Mouse (Mus musculus): ENCODE results near the gene Chrd. TPM values are rescaled to one million over a fixed set of nuclear protein-coding genes. Genes with fewer than 3 reads are reported as not detected.

Gene Chrd
- polyA plus RNA-seq, 1 experiment from 2014 or later = 0.70 TPM

DNA sequence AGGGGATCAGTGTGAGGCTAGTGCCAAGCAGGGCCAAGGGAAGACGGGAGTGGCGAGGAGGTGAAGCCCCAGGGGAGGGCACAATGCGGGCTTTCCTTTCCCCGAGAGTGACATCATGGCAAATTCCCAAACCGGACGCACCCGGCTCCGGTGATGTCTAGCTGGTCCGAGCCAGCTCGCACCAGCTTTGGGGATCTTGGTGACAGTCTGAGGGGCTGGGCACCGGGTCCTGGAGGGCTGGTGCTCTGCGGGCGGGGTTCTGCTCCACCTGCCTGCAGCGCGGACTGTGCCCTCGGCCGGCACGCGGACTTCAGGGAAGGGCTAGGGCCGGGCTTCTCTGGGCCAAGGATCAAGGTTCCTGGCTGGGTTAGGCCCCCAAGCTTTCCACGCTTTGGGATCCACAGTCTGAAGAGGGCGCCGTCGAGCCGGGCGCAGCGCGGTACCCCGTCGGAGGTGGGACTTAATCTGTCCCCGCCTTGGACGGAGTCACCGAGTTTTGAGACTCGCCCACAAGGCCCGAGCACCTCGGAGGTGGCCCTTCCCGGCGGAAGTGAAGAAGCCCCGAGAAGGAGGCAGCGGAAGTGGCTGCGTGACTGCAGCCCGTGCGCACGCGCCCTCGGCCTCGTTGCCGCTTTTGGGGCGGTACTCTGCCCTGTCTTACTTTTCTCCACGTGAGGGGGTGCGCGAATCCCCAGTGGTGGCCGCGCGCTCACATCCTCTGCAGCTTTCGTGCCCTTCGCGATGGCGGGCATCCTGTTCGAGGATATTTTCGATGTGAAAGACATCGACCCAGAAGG lies 15.5 kb upstream of the Chrd start, which contains the start of the genes Polr2h and Clcn2:
Polr2h (plus strand) TSS at position 485 of the 797 bp plus-strand sequence.
Clcn2 (minus strand) TSS at position 566 of the 797 bp plus-strand sequence.
- Histone ChIP-seq H3K4me3 (ENCODE audit: control insufficient read depth in 1 of 2, insufficient read depth in 1 of 2, low read depth in 1 of 2, low read length in 2 of 2) (peak within 1 kb of the TSS; percentile 63 to 64), H3K9ac (ENCODE audit: low read length) (peak within 1 kb of the TSS; percentile 81), H3K36me3 (ENCODE audit: control insufficient read depth, insufficient read depth, low read length) (peaks cover 23% of the 10 kb centered on the region), H3K4me2 (ENCODE audit: low read length) (peak within 1 kb of the TSS; percentile 96), H3K27ac (replicated peaks in 1 of 2; ENCODE audit: control insufficient read depth in 1 of 2, insufficient read depth in 1 of 2, low read depth in 2 of 2, low read length in 2 of 2) (peak within 1 kb of the TSS; percentile 93 to 95), H3K27me3 (ENCODE audit: control insufficient read depth, insufficient read depth, low read length) (no peaks in the 10 kb centered on the region), H3K9me3 (ENCODE audit: control insufficient read depth, low read length) (no peaks in the 10 kb centered on the region), H3K4me1 (ENCODE audit: control insufficient read depth in 2 of 2, insufficient read depth in 2 of 2, low read length in 2 of 2) (peaks cover 17 to 27% of the 10 kb centered on the region in 2 experiments)
- under 1% methylated on average over 62 of the region's 62 CpGs for WGBS
- peak; percentile 75 for ATAC-seq (ENCODE audit: insufficient number of reproducible peaks, insufficient read depth, low FRiP score, low read depth)

DNA sequence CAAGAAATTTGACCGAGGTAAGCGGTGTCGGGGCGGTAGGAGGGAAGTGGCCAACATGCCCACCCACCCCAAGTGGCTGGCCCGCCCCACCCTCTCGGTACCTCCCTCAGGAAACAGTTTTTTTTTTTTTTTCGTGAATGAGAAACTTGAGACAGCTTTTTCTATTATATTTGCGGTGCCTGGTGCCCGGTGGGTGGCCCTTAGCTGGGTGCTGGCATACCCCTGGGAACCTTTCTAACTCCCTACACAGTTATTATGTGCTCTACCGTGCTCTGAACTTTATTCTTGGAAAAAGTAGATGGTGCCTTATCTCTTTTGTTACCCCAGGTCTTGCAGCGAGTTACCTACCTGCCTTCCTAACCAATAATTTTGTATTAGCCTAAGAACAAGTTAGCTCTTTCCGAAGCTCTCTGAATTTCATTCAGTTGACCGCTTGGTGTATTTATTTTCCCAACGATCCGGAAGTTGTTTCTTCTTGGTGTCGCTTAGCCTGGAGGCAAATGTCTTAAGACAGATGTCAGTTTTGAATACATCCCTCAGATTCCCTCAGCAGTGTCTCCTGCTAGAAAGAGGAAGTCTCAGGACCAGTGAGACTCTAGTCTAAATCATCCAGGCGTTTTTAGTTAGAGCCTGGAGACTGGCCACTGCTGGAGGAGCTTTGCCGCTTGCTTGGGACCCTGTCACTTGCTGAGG lies 14.8 kb upstream of the Chrd start:
- peak overlapping the region; percentile 96 for H3K4me2 ChIP-seq (ENCODE audit: low read length)
- peaks cover 17 to 27% of the 10 kb centered on the region in 2 experiments for H3K4me1 ChIP-seq (ENCODE audit: control insufficient read depth in 2 of 2, insufficient read depth in 2 of 2, low read length in 2 of 2)
- peak overlapping the region; percentile 81 for H3K9ac ChIP-seq (ENCODE audit: low read length)
- peaks cover 25% of the 10 kb centered on the region for H3K36me3 ChIP-seq (ENCODE audit: control insufficient read depth, insufficient read depth, low read length)
- peak overlapping the region; percentile 93 to 95 for H3K27ac ChIP-seq (replicated peaks in 1 of 2; ENCODE audit: control insufficient read depth in 1 of 2, insufficient read depth in 1 of 2, low read depth in 2 of 2, low read length in 2 of 2)
- no peak; the same call in 1 of the 2 replicates for ATAC-seq (ENCODE audit: insufficient number of reproducible peaks, insufficient read depth, low FRiP score, low read depth)
- 4% methylated on average over 18 of the region's 18 CpGs for WGBS
- H3K9me3 ChIP-seq (ENCODE audit: control insufficient read depth, low read length) = no peaks in the 10 kb centered on the region
- peak overlapping the region; percentile 63 to 64 for H3K4me3 ChIP-seq (ENCODE audit: control insufficient read depth in 1 of 2, insufficient read depth in 1 of 2, low read depth in 1 of 2, low read length in 2 of 2)
- no peaks in the 10 kb centered on the region for H3K27me3 ChIP-seq (ENCODE audit: control insufficient read depth, insufficient read depth, low read length)

DNA sequence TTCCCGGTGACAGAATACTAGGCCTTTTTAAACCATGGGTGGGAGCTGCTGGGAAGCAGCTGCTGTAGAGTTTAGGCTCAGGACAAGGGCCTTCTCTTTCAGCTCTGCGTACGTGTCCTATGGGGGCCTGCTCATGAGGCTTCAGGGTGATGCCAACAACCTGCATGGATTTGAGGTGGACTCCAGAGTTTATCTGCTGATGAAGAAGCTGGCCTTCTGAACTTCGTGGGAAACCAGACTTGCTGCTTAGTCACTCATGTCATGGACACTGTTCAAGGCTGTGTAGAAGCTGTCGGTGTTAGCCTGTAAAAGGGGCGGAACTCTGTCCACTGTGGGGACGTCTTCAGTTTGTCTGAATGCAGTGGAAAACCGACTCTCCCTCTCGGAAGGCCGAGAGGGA lies 11.1 kb upstream of the Chrd start:
- WGBS = 79% methylated on average over 10 of the region's 10 CpGs
- no peak overlapping the region for H3K27ac ChIP-seq (replicated peaks in 1 of 2; ENCODE audit: control insufficient read depth in 1 of 2, insufficient read depth in 1 of 2, low read depth in 2 of 2, low read length in 2 of 2)
- H3K4me1 ChIP-seq (ENCODE audit: control insufficient read depth in 2 of 2, insufficient read depth in 2 of 2, low read length in 2 of 2) = peaks cover 6 to 9% of the 10 kb centered on the region in 2 experiments; a peak in 3 of 4 replicates
- H3K4me2 ChIP-seq (ENCODE audit: low read length) = no peak overlapping the region
- ATAC-seq (ENCODE audit: insufficient number of reproducible peaks, insufficient read depth, low FRiP score, low read depth) = no peak
- H3K27me3 ChIP-seq (ENCODE audit: control insufficient read depth, insufficient read depth, low read length) = no peaks in the 10 kb centered on the region
- H3K4me3 ChIP-seq (ENCODE audit: control insufficient read depth in 1 of 2, insufficient read depth in 1 of 2, low read depth in 1 of 2, low read length in 2 of 2) = no peak overlapping the region
- no peaks in the 10 kb centered on the region for H3K9me3 ChIP-seq (ENCODE audit: control insufficient read depth, low read length)
- peaks cover 25% of the 10 kb centered on the region for H3K36me3 ChIP-seq (ENCODE audit: control insufficient read depth, insufficient read depth, low read length)
- no peak overlapping the region for H3K9ac ChIP-seq (ENCODE audit: low read length)

DNA sequence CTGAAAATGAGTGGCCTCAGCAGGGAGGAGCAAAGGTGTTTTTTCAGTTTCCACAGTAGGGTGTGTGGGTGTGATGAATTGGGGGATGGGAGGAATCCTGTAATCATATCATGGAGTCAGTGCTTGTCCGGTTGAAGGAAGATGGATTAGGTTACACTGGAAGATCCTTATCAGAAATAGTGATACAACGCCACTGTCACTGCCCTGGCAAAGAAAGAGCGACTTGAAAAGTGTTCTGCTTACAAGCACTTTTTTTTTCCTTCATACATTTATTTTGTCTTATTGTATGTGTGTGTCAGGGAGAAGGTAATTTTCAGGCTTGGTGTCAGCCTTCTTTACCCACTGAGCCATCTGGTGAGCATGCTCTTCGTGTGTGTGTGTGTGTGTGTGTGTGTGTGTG lies 10.2 kb upstream of the Chrd start:
- H3K27me3 ChIP-seq (ENCODE audit: control insufficient read depth, insufficient read depth, low read length) = no peaks in the 10 kb centered on the region
- 65% methylated on average over 4 of the region's 4 CpGs for WGBS
- H3K4me2 ChIP-seq (ENCODE audit: low read length) = no peak overlapping the region
- peaks cover 25% of the 10 kb centered on the region for H3K36me3 ChIP-seq (ENCODE audit: control insufficient read depth, insufficient read depth, low read length)
- no peak overlapping the region for H3K9ac ChIP-seq (ENCODE audit: low read length)
- peaks cover 3 to 6% of the 10 kb centered on the region in 2 experiments; a peak in 3 of 4 replicates for H3K4me1 ChIP-seq (ENCODE audit: control insufficient read depth in 2 of 2, insufficient read depth in 2 of 2, low read length in 2 of 2)
- H3K4me3 ChIP-seq (ENCODE audit: control insufficient read depth in 1 of 2, insufficient read depth in 1 of 2, low read depth in 1 of 2, low read length in 2 of 2) = no peak overlapping the region
- no peak for ATAC-seq (ENCODE audit: insufficient number of reproducible peaks, insufficient read depth, low FRiP score, low read depth)
- no peaks in the 10 kb centered on the region for H3K9me3 ChIP-seq (ENCODE audit: control insufficient read depth, low read length)
- no peak overlapping the region for H3K27ac ChIP-seq (replicated peaks in 1 of 2; ENCODE audit: control insufficient read depth in 1 of 2, insufficient read depth in 1 of 2, low read depth in 2 of 2, low read length in 2 of 2)

DNA sequence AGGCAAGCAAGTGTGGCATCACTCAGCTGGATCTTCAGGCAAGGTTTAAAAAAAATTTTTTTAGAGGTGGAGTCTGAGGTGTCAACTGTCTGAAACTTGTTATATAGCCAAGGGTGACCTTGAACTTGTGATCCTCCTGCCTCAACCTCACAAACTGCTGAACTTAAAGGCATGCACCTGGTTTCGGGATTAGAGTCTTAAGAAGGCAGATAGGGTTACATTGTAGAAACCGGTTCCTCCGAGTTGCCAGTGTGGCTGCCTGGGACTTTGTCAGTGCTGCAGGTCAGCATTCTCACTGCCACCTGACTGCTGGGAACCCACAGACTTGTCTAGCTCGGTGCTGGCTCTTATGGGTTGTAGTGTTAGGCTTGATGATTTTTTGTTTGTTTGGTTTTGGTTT lies 9.7 kb upstream of the Chrd start:
- 46% methylated on average over 4 of the region's 4 CpGs for WGBS
- no peak overlapping the region for H3K4me2 ChIP-seq (ENCODE audit: low read length)
- H3K9me3 ChIP-seq (ENCODE audit: control insufficient read depth, low read length) = no peaks in the 10 kb centered on the region
- H3K9ac ChIP-seq (ENCODE audit: low read length) = no peak overlapping the region
- no peak overlapping the region for H3K4me3 ChIP-seq (ENCODE audit: control insufficient read depth in 1 of 2, insufficient read depth in 1 of 2, low read depth in 1 of 2, low read length in 2 of 2)
- peaks cover 25% of the 10 kb centered on the region for H3K36me3 ChIP-seq (ENCODE audit: control insufficient read depth, insufficient read depth, low read length)
- peaks cover 3 to 6% of the 10 kb centered on the region in 2 experiments; a peak in 3 of 4 replicates for H3K4me1 ChIP-seq (ENCODE audit: control insufficient read depth in 2 of 2, insufficient read depth in 2 of 2, low read length in 2 of 2)
- no peaks in the 10 kb centered on the region for H3K27me3 ChIP-seq (ENCODE audit: control insufficient read depth, insufficient read depth, low read length)
- no peak for ATAC-seq (ENCODE audit: insufficient number of reproducible peaks, insufficient read depth, low FRiP score, low read depth)
- no peak overlapping the region for H3K27ac ChIP-seq (replicated peaks in 1 of 2; ENCODE audit: control insufficient read depth in 1 of 2, insufficient read depth in 1 of 2, low read depth in 2 of 2, low read length in 2 of 2)

DNA sequence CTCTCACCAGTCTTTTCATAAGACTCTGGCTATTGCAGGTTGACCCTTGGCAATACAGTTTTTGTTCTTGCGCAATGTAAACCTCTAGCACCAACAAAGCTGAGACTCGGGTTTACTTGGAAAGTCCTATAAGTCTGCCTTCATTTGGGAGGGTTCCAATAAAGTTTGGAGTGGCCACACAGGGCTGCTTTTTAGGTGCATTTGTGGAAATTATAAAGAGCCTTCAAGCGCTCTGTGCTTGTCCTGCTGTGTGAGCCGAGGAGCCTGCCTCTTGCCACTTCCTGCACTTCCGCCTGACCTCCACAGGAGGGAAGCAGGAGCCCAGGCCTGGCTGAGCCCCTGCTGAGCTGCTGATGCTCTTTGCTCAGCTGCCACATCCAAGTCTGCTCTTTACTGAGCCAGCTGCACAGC lies 8.6 kb upstream of the Chrd start:
- Histone ChIP-seq H3K9ac (ENCODE audit: low read length) (no peak overlapping the region), H3K9me3 (ENCODE audit: control insufficient read depth, low read length) (no peaks in the 10 kb centered on the region), H3K4me3 (ENCODE audit: control insufficient read depth in 1 of 2, insufficient read depth in 1 of 2, low read depth in 1 of 2, low read length in 2 of 2) (no peak overlapping the region), H3K4me1 (ENCODE audit: control insufficient read depth in 2 of 2, insufficient read depth in 2 of 2, low read length in 2 of 2) (no peaks in the 10 kb centered on the region), H3K27me3 (ENCODE audit: control insufficient read depth, insufficient read depth, low read length) (no peaks in the 10 kb centered on the region), H3K36me3 (ENCODE audit: control insufficient read depth, insufficient read depth, low read length) (peaks cover 25% of the 10 kb centered on the region), H3K27ac (replicated peaks in 1 of 2; ENCODE audit: control insufficient read depth in 1 of 2, insufficient read depth in 1 of 2, low read depth in 2 of 2, low read length in 2 of 2) (no peak overlapping the region), H3K4me2 (ENCODE audit: low read length) (no peak overlapping the region)
- 0 out of 2 replicates have a peak, but pooled peaks have one; percentile 31 for ATAC-seq (ENCODE audit: insufficient number of reproducible peaks, insufficient read depth, low FRiP score, low read depth)
- 28% methylated on average over 5 of the region's 5 CpGs for WGBS

DNA sequence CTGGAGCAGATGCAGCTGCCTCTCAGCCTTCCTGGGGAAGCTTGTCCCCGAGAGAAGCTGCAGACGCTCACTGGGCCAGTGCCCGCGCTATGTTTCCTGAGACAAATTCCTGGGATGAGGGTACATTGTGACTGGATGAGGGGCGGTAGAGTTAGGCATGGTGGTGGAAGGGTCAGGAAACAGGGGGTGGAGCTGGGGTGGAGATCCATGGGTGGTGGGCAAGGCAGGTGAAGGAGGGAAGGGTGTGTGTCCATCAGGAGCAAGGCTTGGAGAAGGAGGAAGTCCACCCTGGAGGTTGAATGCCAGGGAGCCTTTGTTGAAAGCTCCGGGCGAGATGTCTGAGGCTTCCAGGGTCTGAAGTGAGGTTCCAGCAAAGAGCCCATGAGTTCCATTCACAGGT lies 7.6 kb upstream of the Chrd start:
- Histone ChIP-seq H3K4me1 (ENCODE audit: control insufficient read depth in 2 of 2, insufficient read depth in 2 of 2, low read length in 2 of 2) (no peaks in the 10 kb centered on the region), H3K4me3 (ENCODE audit: control insufficient read depth in 1 of 2, insufficient read depth in 1 of 2, low read depth in 1 of 2, low read length in 2 of 2) (no peak overlapping the region), H3K9me3 (ENCODE audit: control insufficient read depth, low read length) (no peaks in the 10 kb centered on the region), H3K27me3 (ENCODE audit: control insufficient read depth, insufficient read depth, low read length) (peaks cover 2% of the 10 kb centered on the region; the same call in 1 of the 2 replicates), H3K36me3 (ENCODE audit: control insufficient read depth, insufficient read depth, low read length) (peaks cover 17% of the 10 kb centered on the region), H3K9ac (ENCODE audit: low read length) (no peak overlapping the region), H3K4me2 (ENCODE audit: low read length) (no peak overlapping the region), H3K27ac (replicated peaks in 1 of 2; ENCODE audit: control insufficient read depth in 1 of 2, insufficient read depth in 1 of 2, low read depth in 2 of 2, low read length in 2 of 2) (no peak overlapping the region)
- no peak for ATAC-seq (ENCODE audit: insufficient number of reproducible peaks, insufficient read depth, low FRiP score, low read depth)
- WGBS = 66% methylated on average over 7 of the region's 7 CpGs

Measured in heart, embryonic 14.5 days (tissue).